Mouse (Mus musculus): ENCODE data around the gene Pex26. TPM values are rescaled to one million over a fixed set of nuclear protein-coding genes. Genes with fewer than 3 reads are reported as not detected.

Pex26 gene
- polyA plus RNA-seq, 1 experiment from 2014 or later: 16.0 TPM

GRCm38 (mm10) chr6:121148360-121148759 lies 35.1 kb upstream of the Pex26 start:
- WGBS: 61% methylated on average over 3 of the region's 3 CpGs
- Histone ChIP-seq H3K27ac (replicated peaks) (no peak overlapping the region), H3K27me3 (no peaks in the 10 kb centered on the region)

GRCm38 (mm10) chr6:121149420-121149819 lies 34.0 kb upstream of the Pex26 start:
- H3K27ac ChIP-seq (replicated peaks): no peak overlapping the region
- no peaks in the 10 kb centered on the region for H3K9me3 ChIP-seq
- no peak overlapping the region for H3K4me2 ChIP-seq
- H3K4me3 ChIP-seq: no peak overlapping the region
- H3K27me3 ChIP-seq: no peaks in the 10 kb centered on the region
- 78% methylated on average over 3 of the region's 3 CpGs for WGBS
- H3K36me3 ChIP-seq: no peaks in the 10 kb centered on the region
- H3K4me1 ChIP-seq (replicated peaks): peaks cover 5% of the 10 kb centered on the region
- H3K9ac ChIP-seq: no peak overlapping the region
- ATAC-seq (ENCODE audit: low FRiP score, low read depth): no peak

More at GRCm38 (mm10) chr6:121148360-121148759, 35.1 kb upstream of the Pex26 start:
- no peak overlapping the region for H3K9ac ChIP-seq
- no peaks in the 10 kb centered on the region for H3K36me3 ChIP-seq
- H3K4me1 ChIP-seq (replicated peaks): peaks cover 11% of the 10 kb centered on the region
- no peak for ATAC-seq (ENCODE audit: low FRiP score, low read depth)
- no peak overlapping the region for H3K4me2 ChIP-seq
- no peak overlapping the region for H3K4me3 ChIP-seq
- no peaks in the 10 kb centered on the region for H3K9me3 ChIP-seq

GRCm38 (mm10) chr6:121150126-121150525 lies 33.3 kb upstream of the Pex26 start:
- H3K4me1 ChIP-seq (replicated peaks): peaks cover 5% of the 10 kb centered on the region
- WGBS: 95% methylated on average over 8 of the region's 8 CpGs
- H3K9me3 ChIP-seq: no peaks in the 10 kb centered on the region
- no peak overlapping the region for H3K27ac ChIP-seq (replicated peaks)
- H3K4me2 ChIP-seq: no peak overlapping the region
- H3K36me3 ChIP-seq: no peaks in the 10 kb centered on the region
- no peak overlapping the region for H3K4me3 ChIP-seq
- H3K27me3 ChIP-seq: no peaks in the 10 kb centered on the region
- no peak for ATAC-seq (ENCODE audit: low FRiP score, low read depth)
- no peak overlapping the region for H3K9ac ChIP-seq

GRCm38 (mm10) chr6:121151732-121152131 lies 31.7 kb upstream of the Pex26 start:
- no peaks in the 10 kb centered on the region for H3K27me3 ChIP-seq
- 65% methylated on average over 6 of the region's 6 CpGs for WGBS
- H3K9me3 ChIP-seq: no peaks in the 10 kb centered on the region
- ATAC-seq (ENCODE audit: low FRiP score, low read depth): peak; percentile 59; the same call in 1 of the 2 replicates
- no peaks in the 10 kb centered on the region for H3K36me3 ChIP-seq
- no peaks in the 10 kb centered on the region for H3K4me1 ChIP-seq (replicated peaks)
- H3K27ac ChIP-seq (replicated peaks): no peak overlapping the region
- H3K9ac ChIP-seq: no peak overlapping the region
- H3K4me2 ChIP-seq: no peak overlapping the region
- H3K4me3 ChIP-seq: no peak overlapping the region

GRCm38 (mm10) chr6:121153177-121153576 lies 30.3 kb upstream of the Pex26 start:
- H3K27ac ChIP-seq (replicated peaks): no peak overlapping the region
- H3K4me3 ChIP-seq: no peak overlapping the region
- no peak overlapping the region for H3K4me2 ChIP-seq
- no peaks in the 10 kb centered on the region for H3K27me3 ChIP-seq
- H3K4me1 ChIP-seq (replicated peaks): no peaks in the 10 kb centered on the region
- no peak overlapping the region for H3K9ac ChIP-seq
- H3K9me3 ChIP-seq: no peaks in the 10 kb centered on the region
- ATAC-seq (ENCODE audit: low FRiP score, low read depth): no peak
- 88% methylated on average over 8 of the region's 8 CpGs for WGBS
- no peaks in the 10 kb centered on the region for H3K36me3 ChIP-seq

GRCm38 (mm10) chr6:121154451-121155300 lies 28.8 kb upstream of the Pex26 start:
- H3K27me3 ChIP-seq: no peaks in the 10 kb centered on the region

GRCm38 (mm10) chr6:121156030-121156429 lies 27.4 kb upstream of the Pex26 start:
- H3K27ac ChIP-seq (replicated peaks): no peak overlapping the region
- no peaks in the 10 kb centered on the region for H3K4me1 ChIP-seq (replicated peaks)
- no peak overlapping the region for H3K9ac ChIP-seq
- ATAC-seq (ENCODE audit: low FRiP score, low read depth): no peak
- WGBS: 89% methylated on average over 2 of the region's 2 CpGs
- H3K36me3 ChIP-seq: no peaks in the 10 kb centered on the region
- H3K4me2 ChIP-seq: no peak overlapping the region
- H3K9me3 ChIP-seq: no peaks in the 10 kb centered on the region
- H3K4me3 ChIP-seq: no peak overlapping the region
- H3K27me3 ChIP-seq: no peaks in the 10 kb centered on the region

More at GRCm38 (mm10) chr6:121154451-121155300, 28.8 kb upstream of the Pex26 start:
- no peaks in the 10 kb centered on the region for H3K9me3 ChIP-seq
- H3K27ac ChIP-seq (replicated peaks): no peak overlapping the region
- WGBS: 87% methylated on average over 16 of the region's 16 CpGs
- no peak overlapping the region for H3K9ac ChIP-seq
- no peak overlapping the region for H3K4me2 ChIP-seq
- no peaks in the 10 kb centered on the region for H3K4me1 ChIP-seq (replicated peaks)
- no peak for ATAC-seq (ENCODE audit: low FRiP score, low read depth)
- no peak overlapping the region for H3K4me3 ChIP-seq
- H3K36me3 ChIP-seq: no peaks in the 10 kb centered on the region

- no peak overlapping the region for H3K4me2 ChIP-seq
- no peak overlapping the region for H3K9ac ChIP-seq
- no peaks in the 10 kb centered on the region for H3K4me1 ChIP-seq (replicated peaks)
- WGBS: 94% methylated on average over 5 of the region's 5 CpGs
- ATAC-seq (ENCODE audit: low FRiP score, low read depth): no peak
- no peaks in the 10 kb centered on the region for H3K27me3 ChIP-seq
- H3K4me3 ChIP-seq: no peak overlapping the region
- no peaks in the 10 kb centered on the region for H3K36me3 ChIP-seq
- H3K27ac ChIP-seq (replicated peaks): no peak overlapping the region
- H3K9me3 ChIP-seq: no peaks in the 10 kb centered on the region
Measured at GRCm38 (mm10) chr6:121159616-121160015, 23.9 kb upstream of the Pex26 start.

GRCm38 (mm10) chr6:121160126-121160525 lies 23.3 kb upstream of the Pex26 start:
- no peaks in the 10 kb centered on the region for H3K27me3 ChIP-seq
- H3K4me2 ChIP-seq: no peak overlapping the region
- H3K27ac ChIP-seq (replicated peaks): no peak overlapping the region
- no peak overlapping the region for H3K4me3 ChIP-seq
- 84% methylated on average over 6 of the region's 6 CpGs for WGBS
- no peak for ATAC-seq (ENCODE audit: low FRiP score, low read depth)
- H3K4me1 ChIP-seq (replicated peaks): no peaks in the 10 kb centered on the region
- no peak overlapping the region for H3K9ac ChIP-seq
- H3K36me3 ChIP-seq: no peaks in the 10 kb centered on the region
- H3K9me3 ChIP-seq: no peaks in the 10 kb centered on the region

- WGBS: 92% methylated on average over 12 of the region's 12 CpGs
Measured at GRCm38 (mm10) chr6:121162616-121163015, 20.9 kb upstream of the Pex26 start.

GRCm38 (mm10) chr6:121166098-121166552 lies 17.3 kb upstream of the Pex26 start:
- Histone ChIP-seq H3K27ac (replicated peaks) (no peak overlapping the region), H3K9ac (no peak overlapping the region), H3K4me3 (no peak overlapping the region), H3K36me3 (no peaks in the 10 kb centered on the region), H3K4me1 (replicated peaks) (0 out of 2 replicates have a peak, but pooled peaks cover 4% of the 10 kb centered on the region), H3K27me3 (no peaks in the 10 kb centered on the region), H3K9me3 (no peaks in the 10 kb centered on the region), H3K4me2 (no peak overlapping the region)
- 16% methylated on average over 10 of the region's 10 CpGs for WGBS
- ATAC-seq (ENCODE audit: low FRiP score, low read depth): peak; percentile 56; the same call in 1 of the 2 replicates

More at GRCm38 (mm10) chr6:121162616-121163015, 20.9 kb upstream of the Pex26 start:
- H3K4me1 ChIP-seq (replicated peaks): 0 out of 2 replicates have a peak, but pooled peaks cover 4% of the 10 kb centered on the region
- H3K27me3 ChIP-seq: no peaks in the 10 kb centered on the region
- no peaks in the 10 kb centered on the region for H3K9me3 ChIP-seq
- H3K9ac ChIP-seq: no peak overlapping the region
- no peaks in the 10 kb centered on the region for H3K36me3 ChIP-seq
- H3K4me3 ChIP-seq: no peak overlapping the region
- H3K27ac ChIP-seq (replicated peaks): no peak overlapping the region
- no peak for ATAC-seq (ENCODE audit: low FRiP score, low read depth)
- H3K4me2 ChIP-seq: no peak overlapping the region

- no peaks in the 10 kb centered on the region for H3K36me3 ChIP-seq
- WGBS: 77% methylated on average over 7 of the region's 7 CpGs
- H3K27me3 ChIP-seq: no peaks in the 10 kb centered on the region
- no peak for ATAC-seq (ENCODE audit: low FRiP score, low read depth)
- no peak overlapping the region for H3K27ac ChIP-seq (replicated peaks)
- no peaks in the 10 kb centered on the region for H3K9me3 ChIP-seq
- H3K9ac ChIP-seq: no peak overlapping the region
- 0 out of 2 replicates have a peak, but pooled peaks cover 4% of the 10 kb centered on the region for H3K4me1 ChIP-seq (replicated peaks)
- no peak overlapping the region for H3K4me2 ChIP-seq
- no peak overlapping the region for H3K4me3 ChIP-seq
Measured at GRCm38 (mm10) chr6:121167381-121167975, 16.0 kb upstream of the Pex26 start.
